Mouse (Mus musculus): ENCODE data around the gene Vmn1r100.
"Not testable (repeated sequence)": the region's sequence is repeated elsewhere in the genome, so short reads cannot be mapped to it uniquely, and the experiment has no call there.

Vmn1r100 gene

GRCm38 (mm10) chr7:20417642-20418041 is at the start of gene Vmn1r100:
TSS of gene Vmn1r100 (plus strand) at chr7:20417942.
- DNase-seq (ENCODE audit: low spot score in 2 of 2), result not testable (repeated sequence)

GRCm38 (mm10) chr7:20375310-20375709 is 42.4 kb upstream of the Vmn1r100 start, which contains the start of gene Gm5728:
TSS of gene Gm5728 (minus strand) at chr7:20375410.
- DNase-seq (ENCODE audit: low spot score in 2 of 2), result not testable (repeated sequence)

- DNase-seq (ENCODE audit: low spot score in 2 of 2), result not testable (repeated sequence)
Measured at GRCm38 (mm10) chr7:20442493-20442892, 24.8 kb downstream of the Vmn1r100 start, which contains the start of gene Vmn1r101. TSS of gene Vmn1r101 (minus strand) at chr7:20442593.
